Mouse (Mus musculus): ENCODE data around the gene Brf1.

Gene Brf1

GRCm38 (mm10) chr12:112976371-112977073, 24.0 kb downstream of the Brf1 start, which contains the start of gene Btbd6:
Gene Btbd6, plus strand, starts transcription at chr12:112976482.
- peak; percentile 78 for DNase-seq (ENCODE audit: low spot score)

GRCm38 (mm10) chr12:112974736-112975135, 25.8 kb downstream of the Brf1 start:
- DNase-seq (ENCODE audit: low spot score), result no peak

- no peak for DNase-seq (ENCODE audit: low spot score)
Measured at GRCm38 (mm10) chr12:112969616-112970015, 30.9 kb downstream of the Brf1 start.

- no peak for DNase-seq (ENCODE audit: low spot score)
Measured at GRCm38 (mm10) chr12:112968943-112969342, 31.6 kb downstream of the Brf1 start.

- DNase-seq (ENCODE audit: low spot score), result no peak
Measured at GRCm38 (mm10) chr12:112965783-112966182, 34.7 kb downstream of the Brf1 start.

- DNase-seq (ENCODE audit: low spot score), result no peak
Measured at GRCm38 (mm10) chr12:112961872-112962271, 38.6 kb downstream of the Brf1 start.

GRCm38 (mm10) chr12:112961428-112961827, 39.1 kb downstream of the Brf1 start:
- no peak for DNase-seq (ENCODE audit: low spot score)

GRCm38 (mm10) chr12:112959421-112959820, 41.1 kb downstream of the Brf1 start:
- DNase-seq (ENCODE audit: low spot score), result no peak

GRCm38 (mm10) chr12:112958303-112958702, 42.2 kb downstream of the Brf1 start:
- DNase-seq (ENCODE audit: low spot score), result no peak

GRCm38 (mm10) chr12:112955800-112956199, 44.7 kb downstream of the Brf1 start:
- DNase-seq (ENCODE audit: low spot score), result no peak

- no peak for DNase-seq (ENCODE audit: low spot score)
Measured at GRCm38 (mm10) chr12:112952926-112953565, 47.5 kb downstream of the Brf1 start.

- DNase-seq (ENCODE audit: low spot score), result no peak
Measured at GRCm38 (mm10) chr12:112952433-112952832, 48.1 kb downstream of the Brf1 start.

GRCm38 (mm10) chr12:112951150-112951842, 49.2 kb downstream of the Brf1 start:
- DNase-seq (ENCODE audit: low spot score), result no peak

- no peak for DNase-seq (ENCODE audit: low spot score)
Measured at GRCm38 (mm10) chr12:112950761-112951129, 49.8 kb downstream of the Brf1 start.

GRCm38 (mm10) chr12:112950040-112950760, 50.3 kb downstream of the Brf1 start:
- DNase-seq (ENCODE audit: low spot score), result peak; percentile 68

- no peak for DNase-seq (ENCODE audit: low spot score)
Measured at GRCm38 (mm10) chr12:112947307-112947706, 53.2 kb downstream of the Brf1 start.

- DNase-seq (ENCODE audit: low spot score), result no peak
Measured at GRCm38 (mm10) chr12:112943669-112944068, 56.8 kb downstream of the Brf1 start.

GRCm38 (mm10) chr12:112941776-112942713, 58.5 kb downstream of the Brf1 start, which contains the start of gene Nudt14:
Gene Nudt14, minus strand, starts transcription at chr12:112942124.
- peak; percentile 56 for DNase-seq (ENCODE audit: low spot score)

GRCm38 (mm10) chr12:112941156-112941775, 59.2 kb downstream of the Brf1 start:
- no peak for DNase-seq (ENCODE audit: low spot score)

GRCm38 (mm10) chr12:112940710-112941109, 59.8 kb downstream of the Brf1 start:
- DNase-seq (ENCODE audit: low spot score), result no peak

GRCm38 (mm10) chr12:112940238-112940637, 60.3 kb downstream of the Brf1 start:
- DNase-seq (ENCODE audit: low spot score), result no peak
